Mouse (Mus musculus): Measurements from ENCODE around the gene Gm572. TPM values are rescaled to one million over a fixed set of nuclear protein-coding genes. Genes with fewer than 3 reads are reported as not detected.
A peak's percentile ranks its signal among the peaks of the same experiment; 100 is the strongest.

Gm572 gene
- polyA plus RNA-seq, 1 experiment from 2014 or later: not detected

DNA sequence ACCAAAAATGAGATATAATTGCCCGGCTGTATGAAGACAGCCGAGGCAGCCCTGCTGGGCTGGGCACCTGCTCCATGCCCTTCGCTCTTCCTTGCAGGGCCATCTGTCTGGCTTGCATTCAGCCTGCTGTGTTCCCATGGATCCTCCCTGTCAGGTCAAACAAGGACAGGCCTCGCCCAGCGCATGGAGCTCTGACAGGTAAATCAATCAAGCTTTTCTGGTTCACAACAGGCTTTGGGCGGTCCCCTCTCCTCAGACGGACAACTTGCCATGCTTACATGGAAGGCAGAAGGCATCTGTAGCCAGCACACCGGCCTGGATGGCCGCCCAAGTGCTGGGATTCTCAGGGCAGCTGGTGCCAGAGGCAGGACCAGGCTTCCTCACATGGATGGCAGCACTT, 7.9 kb downstream of the Gm572 start:
- no peaks in the 10 kb centered on the region for H3K4me1 ChIP-seq
- no peak overlapping the region for H3K9ac ChIP-seq
- no peak overlapping the region for H3K4me3 ChIP-seq
- H3K4me2 ChIP-seq: no peak overlapping the region
- H3K36me3 ChIP-seq: no peaks in the 10 kb centered on the region
- no peaks in the 10 kb centered on the region for H3K9me3 ChIP-seq
- WGBS: 68% methylated on average over 9 of the region's 9 CpGs
- ATAC-seq (ENCODE audit: insufficient number of reproducible peaks, low FRiP score, low TSS enrichment, low read depth): no peak
- no peak overlapping the region for H3K27ac ChIP-seq
- no peaks in the 10 kb centered on the region for H3K27me3 ChIP-seq

DNA sequence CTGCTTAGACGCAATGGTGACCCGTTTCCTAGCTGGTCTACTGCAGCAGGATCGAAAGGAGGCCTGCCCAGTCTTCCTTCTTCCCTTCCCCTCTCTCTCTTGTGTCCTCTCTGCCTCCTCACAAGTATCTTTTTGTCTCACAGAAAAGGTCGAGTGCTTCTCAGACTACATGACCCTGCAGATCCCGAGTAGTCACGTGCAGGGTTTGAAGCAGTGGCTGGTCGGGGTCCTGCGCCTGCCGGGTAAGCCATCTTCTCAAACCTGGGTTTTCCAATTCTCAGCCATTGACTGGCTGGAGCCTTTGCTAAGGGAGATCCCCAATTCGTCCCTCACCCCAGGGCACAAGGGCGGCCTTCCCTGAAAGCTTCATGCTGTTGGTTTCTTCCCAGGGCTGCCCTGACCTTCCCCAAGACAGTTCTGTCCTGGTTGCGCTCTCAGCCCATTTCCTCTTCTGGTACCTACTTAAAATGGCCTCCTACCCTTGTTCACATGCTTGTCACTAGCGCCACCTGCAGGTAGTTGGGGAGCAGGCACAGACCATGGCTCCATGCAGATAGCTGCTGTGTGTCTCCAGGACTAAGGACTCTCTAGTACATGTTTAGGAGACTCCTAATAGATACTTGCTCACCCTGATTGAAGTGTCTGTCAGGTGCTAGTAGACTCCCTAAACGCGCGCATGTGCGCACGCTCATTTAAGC, 11.7 kb downstream of the Gm572 start:
- no peak overlapping the region for H3K9ac ChIP-seq
- no peaks in the 10 kb centered on the region for H3K4me1 ChIP-seq
- H3K9me3 ChIP-seq: no peaks in the 10 kb centered on the region
- no peak overlapping the region for H3K27ac ChIP-seq
- no peak overlapping the region for H3K4me2 ChIP-seq
- no peaks in the 10 kb centered on the region for H3K27me3 ChIP-seq
- no peak overlapping the region for H3K4me3 ChIP-seq
- ATAC-seq (ENCODE audit: insufficient number of reproducible peaks, low FRiP score, low TSS enrichment, low read depth): no peak
- 87% methylated on average over 18 of the region's 18 CpGs for WGBS
- H3K36me3 ChIP-seq: no peaks in the 10 kb centered on the region

DNA sequence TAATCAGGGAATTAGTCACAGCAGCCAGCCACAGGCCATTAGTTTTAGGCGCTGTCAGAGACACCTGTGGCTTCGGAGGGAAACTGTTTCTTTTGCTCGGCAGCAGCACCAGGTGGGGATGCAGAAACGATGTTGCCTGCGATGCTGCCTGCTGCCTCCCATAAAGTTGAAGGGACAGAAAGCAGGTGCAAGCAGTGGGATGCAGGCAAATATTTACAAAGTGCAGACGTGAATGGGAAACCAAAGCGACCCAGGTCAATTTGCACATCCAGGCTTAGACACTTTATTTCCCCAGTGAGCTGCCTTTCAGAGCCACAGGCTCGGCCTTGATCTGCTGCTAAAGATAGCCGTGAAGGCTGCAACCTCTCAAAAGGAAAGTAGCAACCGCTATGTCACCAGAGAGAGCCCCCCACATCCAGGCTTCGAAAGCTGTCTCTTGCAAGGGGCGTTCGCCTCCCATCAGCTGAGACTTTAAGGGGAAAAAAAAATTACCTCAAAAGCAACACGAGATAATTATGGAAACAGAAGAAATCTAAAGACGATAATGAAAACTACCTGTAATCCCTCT, 13.7 kb downstream of the Gm572 start:
- H3K9me3 ChIP-seq: no peaks in the 10 kb centered on the region
- H3K4me3 ChIP-seq: no peak overlapping the region
- ATAC-seq (ENCODE audit: insufficient number of reproducible peaks, low FRiP score, low TSS enrichment, low read depth): no peak
- H3K4me1 ChIP-seq: peaks cover under 1% of the 10 kb centered on the region; the same call in 1 of the 2 replicates
- H3K27ac ChIP-seq: no peak overlapping the region
- 0 out of 2 replicates have a peak, but pooled peaks cover 3% of the 10 kb centered on the region for H3K27me3 ChIP-seq
- no peak overlapping the region for H3K9ac ChIP-seq
- no peaks in the 10 kb centered on the region for H3K36me3 ChIP-seq
- WGBS: 34% methylated on average over 15 of the region's 15 CpGs
- H3K4me2 ChIP-seq: no peak overlapping the region

- 78% methylated on average over 13 of the region's 13 CpGs for WGBS
- no peak overlapping the region for H3K4me2 ChIP-seq
- H3K9ac ChIP-seq: no peak overlapping the region
- H3K9me3 ChIP-seq: no peaks in the 10 kb centered on the region
- H3K36me3 ChIP-seq: no peaks in the 10 kb centered on the region
- ATAC-seq (ENCODE audit: insufficient number of reproducible peaks, low FRiP score, low TSS enrichment, low read depth): no peak
- no peak overlapping the region for H3K4me3 ChIP-seq
- peaks cover 8% of the 10 kb centered on the region for H3K27me3 ChIP-seq
- peaks cover 10% of the 10 kb centered on the region for H3K4me1 ChIP-seq
- no peak overlapping the region for H3K27ac ChIP-seq
Measured at GRCm38 (mm10) chr4:148657776-148658175, 14.7 kb downstream of the Gm572 start.

DNA sequence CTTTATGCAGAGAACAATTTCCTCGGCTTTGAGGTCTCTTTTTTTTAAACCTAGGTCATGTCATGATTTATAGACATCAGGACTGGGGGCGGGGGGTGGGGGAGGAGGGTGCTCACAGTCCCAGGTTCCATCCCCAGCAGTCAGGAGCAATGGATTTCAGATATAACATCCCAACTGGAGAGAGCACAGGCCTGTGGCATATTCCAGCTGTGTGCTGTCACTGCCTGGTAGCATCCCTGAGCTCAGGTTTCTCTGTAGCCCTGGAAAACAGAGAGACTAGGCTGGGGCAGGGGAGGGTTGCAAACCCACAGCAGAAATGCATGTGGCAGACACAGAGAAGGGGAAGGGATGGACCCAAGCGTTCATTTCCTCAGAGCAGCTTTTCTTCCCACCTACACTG, 17.1 kb downstream of the Gm572 start:
- H3K4me3 ChIP-seq: no peak overlapping the region
- peaks cover 17% of the 10 kb centered on the region for H3K27me3 ChIP-seq
- no peaks in the 10 kb centered on the region for H3K36me3 ChIP-seq
- WGBS: 33% methylated on average over 3 of the region's 3 CpGs
- no peak for ATAC-seq (ENCODE audit: insufficient number of reproducible peaks, low FRiP score, low TSS enrichment, low read depth)
- H3K9me3 ChIP-seq: no peaks in the 10 kb centered on the region
- no peak overlapping the region for H3K9ac ChIP-seq
- H3K4me1 ChIP-seq: peaks cover 10% of the 10 kb centered on the region
- no peak overlapping the region for H3K4me2 ChIP-seq
- no peak overlapping the region for H3K27ac ChIP-seq

DNA sequence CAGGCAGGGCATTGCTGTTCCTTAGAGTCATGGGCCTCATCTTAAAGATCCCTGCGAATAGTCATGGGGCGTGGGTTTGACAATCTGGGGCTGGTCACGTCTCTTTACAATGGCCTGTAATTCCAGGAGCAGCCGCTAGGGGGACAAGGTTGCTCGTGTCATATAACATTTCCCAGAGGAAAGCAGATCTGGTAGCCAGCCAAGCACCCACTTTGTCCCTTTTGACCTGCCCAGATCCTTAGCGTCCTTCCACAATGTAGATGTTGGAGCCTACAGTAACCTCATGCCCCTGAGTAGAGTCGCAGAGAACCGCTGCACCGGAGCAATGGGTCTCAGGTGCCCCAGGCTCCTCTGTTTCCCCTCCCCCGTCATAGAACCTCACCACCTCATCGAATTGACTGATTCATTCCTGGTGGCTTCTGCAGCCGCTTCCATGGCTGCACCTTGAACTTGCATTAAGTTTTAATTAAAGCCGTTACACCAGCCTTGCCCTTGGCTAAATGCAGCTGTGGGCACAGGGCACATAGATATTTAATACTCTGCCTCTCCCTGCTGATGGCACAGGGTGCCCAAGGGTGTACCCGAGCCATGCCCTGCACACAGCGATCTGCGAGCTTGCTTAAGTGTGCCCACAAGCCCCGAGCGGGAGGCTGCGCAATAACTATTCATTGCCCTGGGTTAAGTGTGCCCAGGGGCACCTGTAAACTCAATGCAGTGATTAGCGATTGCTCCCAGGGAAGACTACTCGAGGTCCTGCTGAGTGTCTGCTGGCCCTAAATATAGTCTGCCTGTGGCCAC, 19.2 kb downstream of the Gm572 start:
- no peaks in the 10 kb centered on the region for H3K36me3 ChIP-seq
- H3K27me3 ChIP-seq: peaks cover 17% of the 10 kb centered on the region
- H3K4me3 ChIP-seq: no peak overlapping the region
- WGBS: 21% methylated on average over 21 of the region's 21 CpGs
- ATAC-seq (ENCODE audit: insufficient number of reproducible peaks, low FRiP score, low TSS enrichment, low read depth): no peak
- H3K4me1 ChIP-seq: peaks cover 10% of the 10 kb centered on the region
- H3K27ac ChIP-seq: no peak overlapping the region
- H3K9ac ChIP-seq: no peak overlapping the region
- peak overlapping the region; percentile 34 for H3K4me2 ChIP-seq
- H3K9me3 ChIP-seq: no peaks in the 10 kb centered on the region

GRCm38 (mm10) chr4:148663326-148663725, 20.2 kb downstream of the Gm572 start:
- peaks cover 17% of the 10 kb centered on the region for H3K27me3 ChIP-seq
- H3K9ac ChIP-seq: no peak overlapping the region
- H3K36me3 ChIP-seq: no peaks in the 10 kb centered on the region
- no peaks in the 10 kb centered on the region for H3K9me3 ChIP-seq
- no peak overlapping the region for H3K4me2 ChIP-seq
- no peak for ATAC-seq (ENCODE audit: insufficient number of reproducible peaks, low FRiP score, low TSS enrichment, low read depth)
- WGBS: 63% methylated on average over 7 of the region's 7 CpGs
- no peak overlapping the region for H3K27ac ChIP-seq
- H3K4me1 ChIP-seq: peaks cover 10% of the 10 kb centered on the region
- no peak overlapping the region for H3K4me3 ChIP-seq

DNA sequence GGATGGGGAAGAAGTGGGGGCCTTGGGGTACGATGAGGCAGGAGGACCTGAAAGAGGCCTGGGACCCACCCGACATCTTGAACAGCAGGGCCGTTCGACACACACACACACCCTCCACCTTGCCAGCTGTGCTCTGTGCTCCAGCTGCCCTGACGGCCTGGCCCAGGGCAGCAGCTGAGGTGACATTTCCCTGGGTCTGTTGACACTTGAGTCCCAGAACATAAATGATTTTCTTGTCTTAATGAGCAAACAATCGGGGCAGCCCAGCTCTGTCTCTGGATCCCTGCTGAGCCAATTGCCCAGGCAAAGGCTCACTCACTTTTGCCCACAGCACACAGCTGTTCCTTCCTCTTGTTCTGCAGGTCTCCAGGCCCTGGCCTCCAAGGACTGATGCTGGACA, 20.9 kb downstream of the Gm572 start:
- 38% methylated on average over 6 of the region's 6 CpGs for WGBS
- H3K9ac ChIP-seq: no peak overlapping the region
- peaks cover 10% of the 10 kb centered on the region for H3K4me1 ChIP-seq
- no peak overlapping the region for H3K4me3 ChIP-seq
- no peaks in the 10 kb centered on the region for H3K36me3 ChIP-seq
- H3K4me2 ChIP-seq: no peak overlapping the region
- no peak for ATAC-seq (ENCODE audit: insufficient number of reproducible peaks, low FRiP score, low TSS enrichment, low read depth)
- H3K27ac ChIP-seq: no peak overlapping the region
- peaks cover 17% of the 10 kb centered on the region for H3K27me3 ChIP-seq
- H3K9me3 ChIP-seq: no peaks in the 10 kb centered on the region

- H3K4me2 ChIP-seq: no peak overlapping the region
- no peak for ATAC-seq (ENCODE audit: insufficient number of reproducible peaks, low FRiP score, low TSS enrichment, low read depth)
- 80% methylated on average over 15 of the region's 15 CpGs for WGBS
- H3K9ac ChIP-seq: no peak overlapping the region
- no peak overlapping the region for H3K4me3 ChIP-seq
- H3K27ac ChIP-seq: no peak overlapping the region
- H3K27me3 ChIP-seq: peaks cover 14% of the 10 kb centered on the region
- no peaks in the 10 kb centered on the region for H3K9me3 ChIP-seq
- H3K4me1 ChIP-seq: peaks cover 11% of the 10 kb centered on the region
- H3K36me3 ChIP-seq: no peaks in the 10 kb centered on the region
Measured at GRCm38 (mm10) chr4:148667006-148667755, 24.1 kb downstream of the Gm572 start.

GRCm38 (mm10) chr4:148671230-148671947, 28.3 kb downstream of the Gm572 start:
- WGBS: 30% methylated on average over 16 of the region's 16 CpGs
- Histone ChIP-seq H3K27ac (no peak overlapping the region), H3K9ac (no peak overlapping the region), H3K27me3 (no peaks in the 10 kb centered on the region), H3K4me1 (peaks cover 18% of the 10 kb centered on the region), H3K36me3 (no peaks in the 10 kb centered on the region), H3K9me3 (no peaks in the 10 kb centered on the region), H3K4me3 (no peak overlapping the region), H3K4me2 (0 out of 2 replicates have a peak overlapping the region, but pooled peaks have one; percentile 10)
- no peak for ATAC-seq (ENCODE audit: insufficient number of reproducible peaks, low FRiP score, low TSS enrichment, low read depth)

DNA sequence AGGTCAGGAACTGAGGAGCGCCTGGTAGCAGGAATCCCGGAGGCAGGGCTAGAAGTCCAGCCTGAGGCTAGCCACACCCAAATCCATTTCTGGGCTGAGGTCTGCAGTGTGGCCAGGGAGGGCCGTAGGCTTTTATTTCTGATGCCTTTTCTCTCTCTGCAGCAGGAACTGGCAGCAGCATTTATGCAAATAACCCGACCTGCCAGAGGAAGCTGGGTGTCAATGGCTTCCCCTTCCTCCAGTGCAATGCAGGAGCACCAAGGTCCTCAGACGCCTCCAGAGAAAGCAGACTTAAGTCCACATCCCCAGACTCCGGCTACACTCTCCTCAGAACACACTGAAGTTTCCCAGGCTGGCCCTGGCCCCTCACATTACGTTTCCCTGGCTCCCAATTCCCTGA, 31.9 kb downstream of the Gm572 start:
- Histone ChIP-seq H3K4me3 (no peak overlapping the region), H3K4me1 (peaks cover 26% of the 10 kb centered on the region), H3K9me3 (no peaks in the 10 kb centered on the region), H3K27me3 (0 out of 2 replicates have a peak, but pooled peaks cover 5% of the 10 kb centered on the region), H3K27ac (no peak overlapping the region), H3K36me3 (no peaks in the 10 kb centered on the region), H3K9ac (no peak overlapping the region), H3K4me2 (no peak overlapping the region)
- no peak for ATAC-seq (ENCODE audit: insufficient number of reproducible peaks, low FRiP score, low TSS enrichment, low read depth)
- WGBS: 47% methylated on average over 7 of the region's 7 CpGs

Data from limb, embryonic 15.5 days (tissue).